Comparison of ENCODE assay signal across 12 mouse cellular contexts in genomic region chr8:70463306-70463705, GRCm38 (mm10). TPM values are rescaled to one million over a fixed set of nuclear protein-coding genes. Genes with fewer than 3 reads are reported as not detected.
DNase-seq lines count a peak whose midpoint lies in the region; ATAC-seq lines count a peak whose summit lies in the region.
"Had no signal": no experiment of that assay in that cellular context is flagged by ENCODE, and none has a peak within 500 bp of the region (broad histone marks: within the 10 kb centered on the region; RNA-seq: fewer than 3 reads in every experiment).

No protein-coding gene starts in this region.

- peak; percentile 66 for DNase-seq in adrenal gland, postnatal 10 days
- DNase-seq in adrenal gland, postnatal 36 days, result no peak
- peak; percentile 53 for DNase-seq in heart, postnatal 25 days (ENCODE audit: low spot score)
- no peak for DNase-seq in heart, adult 8-10 months (ENCODE audit: low spot score)
- DNase-seq in gastrocnemius, postnatal 36 days, result peak; percentile 43 to 58
- peak; percentile 62 to 90 for DNase-seq in left cerebral cortex, postnatal 25 days (ENCODE audit: low spot score in 2 of 2)
- DNase-seq in retina, postnatal 1 day, result no peak
- DNase-seq: lung, adult 2 months; thymus, postnatal 14 days had no signal

- intact Hi-C loops in heart, postnatal 25 days (cut with DNase I), result no loop called here
- intact Hi-C loops in gastrocnemius, postnatal 36 days (cut with DNase I), result no loop called here
- intact Hi-C loops in left cerebral cortex, postnatal 25 days (cut with DNase I), result loop anchor here (1.0 kb wide), 1 partner anchor 45 kb away; no protein-coding TSS in a partner anchor

- no peak for ATAC-seq in erythroblast, adult 5-6 weeks (replicated peaks; ENCODE audit: low FRiP score, poor library complexity, severe bottlenecking)
- ATAC-seq: intestine, embryonic 15.5 days had no signal

RNA-seq across cellular contexts. Expression of gene Klhl26, which starts 13.5 kb away (rescaled TPM):
- 10 to 100 TPM; 14.0 to 15.1 TPM for total RNA-seq in adrenal gland, postnatal 10 days (2021)
- 10 to 100 TPM; 23.6 to 24.4 TPM for total RNA-seq in adrenal gland, postnatal 36 days (2021)
- 1 to 10 TPM; 7.6 to 7.7 TPM for total RNA-seq in heart, postnatal 25 days (2021)
- 1 to 10 TPM; 8.1 to 9.3 (median 8.4) TPM for total RNA-seq in heart, adult 8-10 months (2022)
- total RNA-seq in gastrocnemius, postnatal 36 days (2021), result 1 to 10 TPM; 6.8 to 7.5 TPM
- 10 to 100 TPM; 40.3 to 44.2 TPM for total RNA-seq in left cerebral cortex, postnatal 25 days (2021)
- 0.38 and 1.7 TPM in 2 replicates for total RNA-seq in erythroblast, adult 5-6 weeks (2015; ENCODE audit: low replicate concordance)
- 1.8 and 2.8 TPM in 2 replicates for total RNA-seq in erythroblast, adult 5-6 weeks (2017; ENCODE audit: low replicate concordance)

RNA-seq across cellular contexts. Expression of gene Tmem59l, which starts 23.9 kb away (rescaled TPM):
- 1 to 10 TPM; 2.9 to 4.5 TPM for total RNA-seq in adrenal gland, postnatal 10 days (2021)
- total RNA-seq in adrenal gland, postnatal 36 days (2021), result 10 to 100 TPM in 1 of 2 experiments, 1 to 10 TPM in 1; 9.5 to 11.3 TPM
- total RNA-seq in heart, postnatal 25 days (2021), result not detected
- total RNA-seq in heart, adult 8-10 months (2022), result not detected
- not detected for total RNA-seq in gastrocnemius, postnatal 36 days (2021)
- 100 to 1,000 TPM; 264 to 286 TPM for total RNA-seq in left cerebral cortex, postnatal 25 days (2021)
- total RNA-seq in erythroblast, adult 5-6 weeks (2015; ENCODE audit: low replicate concordance), result not detected in 2 replicates
- not detected in 2 replicates for total RNA-seq in erythroblast, adult 5-6 weeks (2017; ENCODE audit: low replicate concordance)
- total RNA-seq: G1E had no signal

RNA-seq across cellular contexts. Expression of gene Crtc1, which starts 23.9 kb away (rescaled TPM):
- total RNA-seq in adrenal gland, postnatal 10 days (2021), result 10 to 100 TPM; 14.1 to 19.4 TPM
- total RNA-seq in adrenal gland, postnatal 36 days (2021), result 10 to 100 TPM; 21.8 to 25.7 TPM
- total RNA-seq in heart, postnatal 25 days (2021), result 10 to 100 TPM; 10.3 to 10.6 TPM
- total RNA-seq in heart, adult 8-10 months (2022), result 1 to 10 TPM; 7.5 to 9.8 (median 7.6) TPM
- total RNA-seq in gastrocnemius, postnatal 36 days (2021), result 1 to 10 TPM; 5.3 to 7.5 TPM
- total RNA-seq in left cerebral cortex, postnatal 25 days (2021), result 100 to 1,000 TPM; 120 to 139 TPM
- total RNA-seq in erythroblast, adult 5-6 weeks (2015; ENCODE audit: low replicate concordance), result 4.2 and 4.4 TPM in 2 replicates
- total RNA-seq in erythroblast, adult 5-6 weeks (2017; ENCODE audit: low replicate concordance), result 1.7 and 2.0 TPM in 2 replicates

RNA-seq across cellular contexts. Expression of gene Crlf1, which starts 29.7 kb away (rescaled TPM):
- under 1 TPM; 0.21 to 0.42 TPM for total RNA-seq in adrenal gland, postnatal 10 days (2021)
- under 1 TPM; 0.23 to 0.95 TPM for total RNA-seq in adrenal gland, postnatal 36 days (2021)
- total RNA-seq in heart, postnatal 25 days (2021), result under 1 TPM; 0.34 to 0.81 TPM
- total RNA-seq in heart, adult 8-10 months (2022), result under 1 TPM in 2 of 4 experiments, not detected in 2; 0.57 to 0.97 TPM
- total RNA-seq in gastrocnemius, postnatal 36 days (2021), result 1 to 10 TPM; 3.4 to 3.8 TPM
- total RNA-seq in left cerebral cortex, postnatal 25 days (2021), result 1 to 10 TPM; 2.3 to 3.5 TPM
- total RNA-seq in erythroblast, adult 5-6 weeks (2015; ENCODE audit: low replicate concordance), result 3.7 TPM in 1 of 2 replicates, not detected in the other
- total RNA-seq in erythroblast, adult 5-6 weeks (2017; ENCODE audit: low replicate concordance), result 2.5 TPM in 1 of 2 replicates, not detected in the other
- total RNA-seq: G1E had no signal

RNA-seq across cellular contexts. Expression of gene Rex1bd, which starts 43.2 kb away (rescaled TPM):
- 100 to 1,000 TPM; 121 to 130 TPM for total RNA-seq in adrenal gland, postnatal 10 days (2021)
- 100 to 1,000 TPM; 144 to 154 TPM for total RNA-seq in adrenal gland, postnatal 36 days (2021)
- 100 to 1,000 TPM; 102 TPM for total RNA-seq in heart, postnatal 25 days (2021)
- 100 to 1,000 TPM; 118 to 133 (median 124) TPM for total RNA-seq in heart, adult 8-10 months (2022)
- total RNA-seq in gastrocnemius, postnatal 36 days (2021), result 100 to 1,000 TPM; 126 to 128 TPM
- total RNA-seq in left cerebral cortex, postnatal 25 days (2021), result 100 to 1,000 TPM; 104 TPM
- 2.9 and 14.0 TPM in 2 replicates for total RNA-seq in erythroblast, adult 5-6 weeks (2015; ENCODE audit: low replicate concordance)
- total RNA-seq in erythroblast, adult 5-6 weeks (2017; ENCODE audit: low replicate concordance), result 5.2 and 9.5 TPM in 2 replicates

Comparison
In these comparisons a context has a peak if more than half of its experiments do, and no peak if none do; other contexts are left out.
1. DNase-seq: peak in adrenal gland, postnatal 10 days (single experiment), heart, postnatal 25 days (single experiment), gastrocnemius, postnatal 36 days (2 of 2) and left cerebral cortex, postnatal 25 days (2 of 2); none in adrenal gland, postnatal 36 days (0 of 2), heart, adult 8-10 months (single experiment) and retina, postnatal 1 day (single experiment).
2. RNA of gene Tmem59l, which starts 23.9 kb away (total RNA-seq): 264 to 286 TPM in left cerebral cortex, postnatal 25 days; 9.5 to 11.3 TPM in adrenal gland, postnatal 36 days, 2.9 to 4.5 TPM in adrenal gland, postnatal 10 days, not detected in heart, adult 8-10 months, not detected in heart, postnatal 25 days, not detected in gastrocnemius, postnatal 36 days and not detected in erythroblast, adult 5-6 weeks; every median in the first group is over 10 times any median in the second.
3. RNA of gene Crtc1, which starts 23.9 kb away (total RNA-seq): 120 to 139 TPM in left cerebral cortex, postnatal 25 days; 21.8 to 25.7 TPM in adrenal gland, postnatal 36 days, 14.1 to 19.4 TPM in adrenal gland, postnatal 10 days, 10.3 to 10.6 TPM in heart, postnatal 25 days, 7.5 to 9.8 TPM in heart, adult 8-10 months, 5.3 to 7.5 TPM in gastrocnemius, postnatal 36 days and 1.7 to 4.4 TPM in erythroblast, adult 5-6 weeks; every median in the first group is over 4 times any median in the second.